Mouse (Mus musculus) induced T-regulatory cell, adult 2 months (primary cell): Measurements from ENCODE around the gene Nop2.

Experiments used
- DNase-seq: peaks from one replicate; pipeline ENCODE4 v3.0.0-alpha.2; 2012; ENCODE audit warnings: low read depth

Nop2 gene

GRCm38 (mm10) chr6:125172474-125172873 lies 40.8 kb downstream of the Nop2 start:
- no peak for DNase-seq

GRCm38 (mm10) chr6:125173256-125173655 lies 41.5 kb downstream of the Nop2 start:
- DNase-seq = no peak

DNA sequence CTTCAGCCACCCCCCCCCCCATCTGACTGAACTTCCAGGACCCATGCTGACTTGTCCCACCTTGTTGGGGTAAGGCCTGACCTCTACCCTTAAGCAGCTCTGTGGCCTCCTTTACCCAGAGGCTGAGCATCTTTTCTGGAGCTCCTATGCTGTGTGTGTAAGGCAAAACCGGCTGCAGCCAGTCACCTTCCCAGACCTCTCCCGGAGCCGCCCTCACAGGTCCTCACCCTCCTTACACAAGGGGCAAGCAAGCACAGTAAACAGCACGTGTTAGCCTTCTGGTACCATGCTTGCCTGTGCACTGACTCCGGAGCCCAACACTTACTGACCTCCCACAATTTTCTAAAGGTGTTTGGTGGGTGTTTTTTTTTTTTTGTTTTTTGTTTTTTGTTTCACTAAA lies 43.8 kb downstream of the Nop2 start:
- DNase-seq = no peak

GRCm38 (mm10) chr6:125179601-125180000 lies 47.9 kb downstream of the Nop2 start:
- no peak for DNase-seq

DNA sequence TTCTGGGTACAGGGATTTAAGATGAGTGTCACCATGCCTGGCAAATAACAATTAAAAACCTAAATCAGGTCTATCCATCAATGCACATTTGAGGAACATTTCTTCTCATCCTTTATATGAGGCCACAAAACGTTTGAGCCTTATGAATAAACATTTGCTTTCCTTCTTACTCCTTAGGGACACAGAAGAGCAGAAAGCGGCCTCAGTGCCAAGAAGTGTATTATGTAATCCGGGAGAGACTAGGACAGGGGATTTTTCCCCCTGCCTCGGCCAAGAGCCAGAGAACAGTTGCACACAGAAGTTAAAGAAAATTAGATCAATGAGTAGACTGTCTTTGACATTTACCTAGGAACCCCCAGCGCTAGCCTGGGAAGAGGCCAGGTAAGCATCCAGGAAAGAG lies 50.4 kb downstream of the Nop2 start:
- no peak for DNase-seq

DNA sequence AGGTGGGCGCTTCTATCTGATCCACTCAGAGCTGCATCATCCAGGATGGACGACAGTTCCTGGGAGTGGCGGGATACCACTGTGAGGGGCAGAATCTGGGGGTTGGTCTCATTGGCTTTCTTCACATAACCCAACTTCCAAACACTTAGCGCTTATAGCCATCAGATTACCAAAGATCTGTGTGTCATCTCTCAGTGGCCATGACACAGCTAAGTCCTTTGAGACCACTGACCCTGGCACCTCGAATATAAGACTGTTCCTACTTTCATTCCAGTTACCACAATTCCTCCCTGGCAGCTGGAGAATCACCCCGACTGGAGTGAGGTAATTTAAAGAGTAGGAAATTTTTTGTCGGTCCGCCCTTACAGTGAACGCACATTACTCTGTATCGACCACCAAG lies 54.5 kb downstream of the Nop2 start:
- DNase-seq = no peak

GRCm38 (mm10) chr6:125190816-125191215 lies 59.1 kb downstream of the Nop2 start:
- no peak for DNase-seq

DNA sequence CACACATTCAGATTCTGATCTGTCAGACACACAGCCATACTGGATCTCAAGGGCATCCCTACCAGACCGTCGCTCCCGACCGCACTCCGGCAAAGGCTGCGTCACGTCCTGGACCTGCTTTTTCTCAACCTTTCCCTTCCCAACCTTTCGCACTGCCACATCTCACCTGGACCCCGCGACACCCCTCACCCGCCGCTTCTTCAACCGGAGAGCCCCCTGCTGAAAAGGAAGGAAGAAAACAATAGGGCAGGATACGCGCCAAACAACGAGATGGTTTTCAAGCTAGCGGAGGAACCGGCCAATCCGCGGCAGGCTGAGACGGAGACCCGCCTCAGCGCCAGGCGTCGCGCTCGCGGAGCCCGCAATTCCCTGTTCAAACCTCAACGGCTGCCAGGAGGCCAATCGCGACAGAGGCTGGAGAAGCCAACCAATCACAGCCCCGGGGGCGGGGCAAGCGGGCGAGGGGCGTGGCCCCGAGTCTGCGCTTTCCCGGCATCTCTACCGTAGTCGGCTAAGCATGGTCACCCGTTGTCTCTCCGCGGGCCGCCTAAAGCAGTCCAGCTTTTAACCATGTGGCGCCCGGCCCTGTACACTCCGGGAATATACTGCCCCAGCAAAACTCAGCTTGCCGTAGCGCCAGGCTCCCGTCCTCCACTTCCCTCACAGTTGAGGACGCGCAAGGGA lies 59.8 kb downstream of the Nop2 start, which contains the start of the genes Ncapd2 and Mrpl51:
TSS of gene Ncapd2 (minus strand) at position 370 of the 684 bp plus-strand sequence.
TSS of gene Mrpl51 (plus strand) at position 470 of the 684 bp plus-strand sequence.
- peak; percentile 99 for DNase-seq

DNA sequence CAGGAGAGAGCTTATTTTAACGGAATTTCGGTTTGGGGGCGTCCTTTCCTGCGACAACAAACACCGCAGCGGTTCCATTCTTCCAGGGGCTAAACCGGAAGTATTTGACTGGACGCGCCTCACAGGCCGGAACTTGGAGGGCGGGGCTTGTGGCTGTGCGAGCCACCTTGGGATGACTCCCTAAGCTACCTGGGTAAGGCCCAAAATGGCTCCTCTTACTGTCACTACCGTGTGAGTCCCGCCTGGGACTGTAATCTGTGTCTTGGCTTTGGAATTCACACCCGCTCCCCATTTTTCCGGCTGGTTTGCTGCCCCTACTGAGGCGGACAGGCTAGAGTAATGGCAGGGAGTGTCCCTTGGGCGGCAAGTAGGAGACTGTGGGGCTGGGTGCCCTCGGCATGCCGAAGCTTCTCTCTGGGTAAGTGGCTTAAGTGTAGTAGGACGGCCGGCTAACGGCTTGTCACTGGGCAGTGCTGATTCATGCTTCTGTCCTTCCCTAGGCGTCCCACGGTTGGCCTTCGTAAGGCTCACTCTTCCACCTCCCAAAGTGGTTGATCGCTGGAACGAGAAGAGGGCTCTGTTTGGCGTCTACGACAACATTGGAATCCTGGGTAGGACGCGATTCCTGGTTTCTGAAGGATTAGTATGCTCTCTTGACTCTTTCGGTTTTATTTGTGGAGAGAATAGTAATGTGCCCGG lies 60.5 kb downstream of the Nop2 start:
- peak; percentile 95 for DNase-seq

GRCm38 (mm10) chr6:125192841-125193240 lies 61.1 kb downstream of the Nop2 start:
- peak; percentile 38 for DNase-seq

- DNase-seq = no peak
These were observed 61.7 kb downstream of the Nop2 start for GRCm38 (mm10) chr6:125193390-125193789.
